Mouse (Mus musculus): ENCODE measurements around the gene Nsd1. TPM values are rescaled to one million over a fixed set of nuclear protein-coding genes. Genes with fewer than 3 reads are reported as not detected.

Gene Nsd1
- polyA plus RNA-seq, 1 experiment from 2014 or later: 57.3 TPM

DNA sequence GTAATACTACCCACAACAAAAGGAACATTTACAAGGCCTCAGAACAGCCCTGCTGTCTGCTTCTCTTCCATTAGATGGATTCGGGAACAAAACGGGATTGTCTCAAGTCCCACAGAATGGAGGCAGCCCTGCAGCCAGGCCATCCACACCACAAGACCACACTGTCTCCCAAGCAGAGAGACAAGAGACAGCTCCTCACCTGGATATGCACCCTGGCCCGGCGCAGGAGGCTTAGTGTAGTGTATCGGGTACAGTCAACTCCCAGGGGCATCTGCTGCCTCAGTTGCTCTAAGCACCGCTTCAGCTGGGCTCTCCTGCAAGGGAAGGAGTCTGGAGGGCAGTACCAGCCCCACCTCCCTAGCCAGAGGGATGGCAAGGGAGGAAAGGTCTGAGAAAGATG lies 118.6 kb downstream of the Nsd1 start:
- Histone ChIP-seq H3K27me3 (ENCODE audit: control insufficient read depth, insufficient read depth, low read length) (no peaks in the 10 kb centered on the region), H3K27ac (replicated peaks in 1 of 2; ENCODE audit: control insufficient read depth in 1 of 2, insufficient read depth in 1 of 2, low read depth in 2 of 2, low read length in 2 of 2) (no peak overlapping the region), H3K36me3 (ENCODE audit: control insufficient read depth, insufficient read depth, low read length) (peaks cover 33% of the 10 kb centered on the region), H3K9me3 (ENCODE audit: control insufficient read depth, low read length) (no peaks in the 10 kb centered on the region), H3K4me1 (ENCODE audit: control insufficient read depth in 2 of 2, insufficient read depth in 2 of 2, low read length in 2 of 2) (peaks cover 22 to 41% of the 10 kb centered on the region in 2 experiments; a peak in 3 of 4 replicates), H3K4me2 (ENCODE audit: low read length) (peak overlapping the region; percentile 79), H3K4me3 (ENCODE audit: control insufficient read depth in 1 of 2, insufficient read depth in 1 of 2, low read depth in 1 of 2, low read length in 2 of 2) (peak overlapping the region in 1 of 2 experiments; percentile 60; a peak in 1 of 4 replicates), H3K9ac (ENCODE audit: low read length) (peak overlapping the region; percentile 71; the same call in 1 of the 2 replicates)
- 83% methylated on average over 6 of the region's 6 CpGs for WGBS
- ATAC-seq (ENCODE audit: insufficient number of reproducible peaks, insufficient read depth, low FRiP score, low read depth): no peak

DNA sequence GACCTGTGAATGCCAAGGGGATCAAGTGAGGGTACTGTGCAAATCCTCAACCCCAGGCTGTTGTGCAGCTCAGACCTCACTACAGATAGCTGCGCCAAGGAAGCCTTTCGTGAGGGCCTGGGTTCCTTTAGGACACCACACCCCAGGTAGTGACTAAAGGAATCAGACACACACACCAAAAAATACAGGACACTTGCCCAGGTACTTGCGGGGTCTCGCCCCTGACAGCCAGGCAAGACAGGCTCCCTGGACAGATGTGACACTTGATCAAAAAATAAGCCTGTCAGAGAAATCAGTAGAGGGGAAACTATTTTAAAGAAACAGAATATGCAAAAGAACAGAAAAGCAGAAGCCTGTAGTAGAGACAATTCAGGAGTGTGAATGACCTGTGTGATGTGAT lies 119.1 kb downstream of the Nsd1 start:
- Histone ChIP-seq H3K4me2 (ENCODE audit: low read length) (peak overlapping the region; percentile 79), H3K27ac (replicated peaks in 1 of 2; ENCODE audit: control insufficient read depth in 1 of 2, insufficient read depth in 1 of 2, low read depth in 2 of 2, low read length in 2 of 2) (no peak overlapping the region), H3K4me1 (ENCODE audit: control insufficient read depth in 2 of 2, insufficient read depth in 2 of 2, low read length in 2 of 2) (peaks cover 19 to 36% of the 10 kb centered on the region in 2 experiments; a peak in 3 of 4 replicates), H3K9me3 (ENCODE audit: control insufficient read depth, low read length) (no peaks in the 10 kb centered on the region), H3K4me3 (ENCODE audit: control insufficient read depth in 1 of 2, insufficient read depth in 1 of 2, low read depth in 1 of 2, low read length in 2 of 2) (peak overlapping the region; percentile 60 to 74), H3K9ac (ENCODE audit: low read length) (peak overlapping the region; percentile 71), H3K27me3 (ENCODE audit: control insufficient read depth, insufficient read depth, low read length) (no peaks in the 10 kb centered on the region), H3K36me3 (ENCODE audit: control insufficient read depth, insufficient read depth, low read length) (peaks cover 28% of the 10 kb centered on the region)
- no peak for ATAC-seq (ENCODE audit: insufficient number of reproducible peaks, insufficient read depth, low FRiP score, low read depth)
- 81% methylated on average over 4 of the region's 4 CpGs for WGBS

DNA sequence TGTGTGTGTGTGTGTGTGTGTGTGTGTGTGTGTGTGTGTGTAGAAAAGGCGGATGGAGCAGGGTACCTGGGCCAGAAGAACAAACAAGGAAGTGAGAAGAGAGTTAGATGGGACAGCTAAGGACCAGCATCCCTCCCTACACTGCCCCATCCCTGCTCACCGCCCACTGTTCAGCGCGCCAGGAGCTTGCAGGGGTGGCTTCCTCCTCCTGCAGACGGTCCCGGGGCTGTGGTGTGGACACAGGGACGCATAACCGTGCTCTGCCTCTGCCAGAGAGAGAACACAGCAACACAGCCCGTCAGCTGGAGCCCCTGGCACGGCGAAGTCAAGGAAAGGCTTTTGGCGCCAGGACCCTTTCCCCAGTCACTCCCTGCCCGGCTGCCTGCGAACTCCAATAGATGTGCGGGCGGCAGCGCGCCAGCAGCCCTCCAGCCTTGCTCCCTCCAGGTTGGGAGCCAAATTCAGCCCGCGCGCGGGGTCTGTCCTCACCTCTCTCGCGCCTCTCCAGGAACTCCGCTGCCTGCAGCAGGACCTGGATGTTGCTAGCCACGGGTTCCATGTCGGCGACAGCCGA lies 119.6 kb downstream of the Nsd1 start:
- Histone ChIP-seq H3K4me3 (ENCODE audit: control insufficient read depth in 1 of 2, insufficient read depth in 1 of 2, low read depth in 1 of 2, low read length in 2 of 2) (peak overlapping the region; percentile 60 to 74), H3K36me3 (ENCODE audit: control insufficient read depth, insufficient read depth, low read length) (peaks cover 22% of the 10 kb centered on the region), H3K27ac (replicated peaks in 1 of 2; ENCODE audit: control insufficient read depth in 1 of 2, insufficient read depth in 1 of 2, low read depth in 2 of 2, low read length in 2 of 2) (peak overlapping the region; percentile 27 to 63; a peak in 3 of 4 replicates), H3K9me3 (ENCODE audit: control insufficient read depth, low read length) (no peaks in the 10 kb centered on the region), H3K9ac (ENCODE audit: low read length) (peak overlapping the region; percentile 71), H3K27me3 (ENCODE audit: control insufficient read depth, insufficient read depth, low read length) (no peaks in the 10 kb centered on the region), H3K4me1 (ENCODE audit: control insufficient read depth in 2 of 2, insufficient read depth in 2 of 2, low read length in 2 of 2) (peaks cover 19 to 30% of the 10 kb centered on the region in 2 experiments; a peak in 3 of 4 replicates), H3K4me2 (ENCODE audit: low read length) (peak overlapping the region; percentile 79)
- ATAC-seq (ENCODE audit: insufficient number of reproducible peaks, insufficient read depth, low FRiP score, low read depth): peak; percentile 6; the same call in 1 of the 2 replicates
- 1% methylated on average over 28 of the region's 29 CpGs for WGBS

DNA sequence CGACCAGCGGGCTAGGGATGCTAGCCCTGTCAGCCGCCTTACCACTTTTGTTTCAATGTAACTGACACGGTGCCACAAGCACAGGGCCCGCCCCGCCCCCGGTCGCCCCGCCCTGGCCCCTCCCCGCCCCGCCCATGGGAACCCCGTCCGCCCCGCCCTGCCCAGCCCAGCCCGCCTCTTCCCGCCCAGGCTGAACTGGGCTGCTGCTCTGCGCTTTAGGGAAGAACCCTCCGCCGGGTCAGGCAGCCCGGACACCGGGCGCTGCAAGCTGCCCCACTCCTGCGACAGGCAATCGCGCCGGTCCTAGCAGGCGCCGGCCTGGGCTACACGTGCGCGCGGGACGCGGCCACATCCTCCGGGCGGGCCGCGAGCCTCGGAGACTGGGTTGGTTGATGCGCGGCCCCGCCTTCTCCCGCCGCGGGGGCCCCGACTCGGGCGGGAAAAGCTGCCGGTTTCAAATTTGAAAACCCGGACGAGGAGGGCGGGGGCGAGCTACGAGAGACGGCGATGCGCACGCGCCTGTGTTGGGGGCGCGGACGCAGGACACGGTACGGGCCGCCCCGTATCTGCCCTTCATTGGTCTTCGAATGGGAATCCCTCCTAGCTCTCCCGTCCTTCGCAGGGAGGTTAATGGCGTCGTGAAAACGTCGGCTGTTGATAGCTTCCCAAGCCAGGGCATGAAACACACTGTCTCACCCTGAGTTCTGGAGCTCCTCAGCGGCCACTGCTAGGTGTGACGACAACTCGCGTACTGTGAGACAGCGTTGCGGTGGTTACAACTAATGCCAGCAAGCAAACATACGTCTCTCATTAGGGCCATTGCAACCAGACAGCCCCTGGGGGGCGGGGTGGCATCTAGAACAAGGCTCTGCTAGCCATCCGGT lies 120.3 kb downstream of the Nsd1 start, which contains the start of gene Mxd3:
Mxd3 (minus strand) TSS at position 141 of the 884 bp plus-strand sequence.
- no peaks in the 10 kb centered on the region for H3K9me3 ChIP-seq (ENCODE audit: control insufficient read depth, low read length)
- no peaks in the 10 kb centered on the region for H3K27me3 ChIP-seq (ENCODE audit: control insufficient read depth, insufficient read depth, low read length)
- H3K27ac ChIP-seq (replicated peaks in 1 of 2; ENCODE audit: control insufficient read depth in 1 of 2, insufficient read depth in 1 of 2, low read depth in 2 of 2, low read length in 2 of 2): peak within 1 kb of the TSS; percentile 72 to 84
- peak; percentile 80 for ATAC-seq (ENCODE audit: insufficient number of reproducible peaks, insufficient read depth, low FRiP score, low read depth)
- peaks cover 16% of the 10 kb centered on the region for H3K36me3 ChIP-seq (ENCODE audit: control insufficient read depth, insufficient read depth, low read length)
- H3K4me3 ChIP-seq (ENCODE audit: control insufficient read depth in 1 of 2, insufficient read depth in 1 of 2, low read depth in 1 of 2, low read length in 2 of 2): peak within 1 kb of the TSS; percentile 60 to 74
- H3K4me2 ChIP-seq (ENCODE audit: low read length): peak within 1 kb of the TSS; percentile 79
- peak within 1 kb of the TSS; percentile 71 for H3K9ac ChIP-seq (ENCODE audit: low read length)
- peaks cover 19 to 30% of the 10 kb centered on the region in 2 experiments; a peak in 3 of 4 replicates for H3K4me1 ChIP-seq (ENCODE audit: control insufficient read depth in 2 of 2, insufficient read depth in 2 of 2, low read length in 2 of 2)
- WGBS: under 1% methylated on average over 72 of the region's 82 CpGs

DNA sequence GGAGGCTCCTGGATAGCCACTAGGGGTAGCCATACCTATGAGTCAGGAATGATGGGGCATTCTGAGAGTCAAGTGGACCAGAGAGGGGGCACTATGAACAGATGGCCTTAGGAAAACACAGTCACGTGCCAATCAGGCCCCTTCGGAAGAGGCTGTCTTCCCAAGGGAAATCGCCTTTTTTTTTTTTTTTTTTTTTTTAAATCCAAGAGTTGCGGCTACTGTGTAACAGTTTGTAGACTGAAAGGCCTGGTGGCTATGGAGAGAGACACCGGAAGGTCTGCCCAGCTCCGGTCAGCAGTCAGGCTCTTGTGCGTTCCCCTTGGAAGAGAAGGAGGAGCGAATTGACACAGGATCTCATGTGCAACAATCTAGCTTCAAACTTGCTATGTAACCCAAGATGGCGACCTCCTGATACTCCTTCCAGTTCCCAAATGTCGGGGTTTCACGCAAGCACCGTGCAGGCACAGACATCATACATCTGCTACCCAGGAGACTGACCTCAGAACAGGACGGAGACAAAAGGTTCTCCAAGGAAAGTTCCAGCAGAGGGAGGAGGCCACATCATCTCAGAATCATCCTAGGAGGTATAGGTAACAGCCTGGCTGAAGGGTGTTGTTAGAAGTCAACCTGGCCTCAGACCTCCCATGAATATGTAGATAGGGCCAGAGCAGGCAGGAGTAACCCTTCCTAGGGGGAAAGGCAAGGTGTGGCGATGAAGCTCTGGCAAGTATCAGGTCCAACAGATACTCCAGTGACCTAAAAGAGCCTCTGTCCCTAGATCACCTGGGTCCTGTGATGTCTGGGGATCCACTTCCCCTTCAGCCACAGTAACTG lies 121.2 kb downstream of the Nsd1 start:
- peaks cover 8% of the 10 kb centered on the region for H3K36me3 ChIP-seq (ENCODE audit: control insufficient read depth, insufficient read depth, low read length)
- peaks cover 19 to 30% of the 10 kb centered on the region in 2 experiments; a peak in 3 of 4 replicates for H3K4me1 ChIP-seq (ENCODE audit: control insufficient read depth in 2 of 2, insufficient read depth in 2 of 2, low read length in 2 of 2)
- peak overlapping the region; percentile 79 for H3K4me2 ChIP-seq (ENCODE audit: low read length)
- no peaks in the 10 kb centered on the region for H3K27me3 ChIP-seq (ENCODE audit: control insufficient read depth, insufficient read depth, low read length)
- no peak for ATAC-seq (ENCODE audit: insufficient number of reproducible peaks, insufficient read depth, low FRiP score, low read depth)
- H3K4me3 ChIP-seq (ENCODE audit: control insufficient read depth in 1 of 2, insufficient read depth in 1 of 2, low read depth in 1 of 2, low read length in 2 of 2): peak overlapping the region; percentile 60 to 74
- H3K9me3 ChIP-seq (ENCODE audit: control insufficient read depth, low read length): no peaks in the 10 kb centered on the region
- WGBS: 46% methylated on average over 14 of the region's 14 CpGs
- H3K27ac ChIP-seq (replicated peaks in 1 of 2; ENCODE audit: control insufficient read depth in 1 of 2, insufficient read depth in 1 of 2, low read depth in 2 of 2, low read length in 2 of 2): peak overlapping the region; percentile 50 to 84; a peak in 3 of 4 replicates
- peak overlapping the region; percentile 71 for H3K9ac ChIP-seq (ENCODE audit: low read length)

DNA sequence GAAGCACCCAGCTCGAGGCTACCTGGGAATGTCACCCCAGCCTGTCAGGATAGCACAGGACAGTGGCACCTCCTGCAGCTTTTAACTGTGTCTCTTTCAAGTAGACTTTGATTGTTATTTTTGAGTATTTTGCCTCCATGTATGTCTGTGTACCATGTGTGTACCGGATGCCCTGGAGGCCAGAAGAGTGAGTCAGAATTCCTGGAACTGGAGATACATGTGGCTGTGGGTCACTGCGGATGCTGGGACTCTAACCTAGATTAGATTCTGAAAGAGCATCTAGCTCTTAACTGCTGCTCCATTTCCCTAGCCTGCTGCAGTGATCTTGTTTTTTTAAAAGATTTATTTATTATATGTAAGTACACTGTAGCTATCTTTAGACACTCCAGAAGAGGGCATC lies 122.7 kb downstream of the Nsd1 start:
- peaks cover 19 to 28% of the 10 kb centered on the region in 2 experiments; a peak in 3 of 4 replicates for H3K4me1 ChIP-seq (ENCODE audit: control insufficient read depth in 2 of 2, insufficient read depth in 2 of 2, low read length in 2 of 2)
- no peak for ATAC-seq (ENCODE audit: insufficient number of reproducible peaks, insufficient read depth, low FRiP score, low read depth)
- H3K36me3 ChIP-seq (ENCODE audit: control insufficient read depth, insufficient read depth, low read length): no peaks in the 10 kb centered on the region
- H3K4me3 ChIP-seq (ENCODE audit: control insufficient read depth in 1 of 2, insufficient read depth in 1 of 2, low read depth in 1 of 2, low read length in 2 of 2): no peak overlapping the region
- no peak overlapping the region for H3K27ac ChIP-seq (replicated peaks in 1 of 2; ENCODE audit: control insufficient read depth in 1 of 2, insufficient read depth in 1 of 2, low read depth in 2 of 2, low read length in 2 of 2)
- H3K9ac ChIP-seq (ENCODE audit: low read length): no peak overlapping the region
- no peaks in the 10 kb centered on the region for H3K9me3 ChIP-seq (ENCODE audit: control insufficient read depth, low read length)
- no peak overlapping the region for H3K4me2 ChIP-seq (ENCODE audit: low read length)
- 69% methylated on average over 3 of the region's 3 CpGs for WGBS
- H3K27me3 ChIP-seq (ENCODE audit: control insufficient read depth, insufficient read depth, low read length): no peaks in the 10 kb centered on the region

DNA sequence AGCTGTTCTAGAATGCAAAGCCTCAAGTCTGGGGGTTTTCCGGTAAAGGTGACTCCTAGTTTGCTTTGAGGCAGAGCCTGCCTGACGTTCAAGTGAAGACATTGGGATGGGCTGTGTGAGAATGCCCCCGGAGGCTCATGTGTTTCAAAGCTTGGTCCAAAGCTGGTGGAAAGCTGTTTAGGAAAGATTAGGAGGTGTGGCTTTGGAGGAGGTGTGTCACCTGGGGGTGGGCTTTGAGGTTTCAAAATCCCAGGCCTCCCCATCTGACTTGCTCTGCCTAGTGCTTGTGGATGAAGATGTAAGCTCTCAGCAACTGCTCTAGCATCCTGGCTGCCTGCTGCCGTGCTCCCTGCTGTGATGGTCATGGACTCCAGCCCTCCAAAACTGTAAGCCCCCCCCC lies 126.1 kb downstream of the Nsd1 start:
- H3K27me3 ChIP-seq (ENCODE audit: control insufficient read depth, insufficient read depth, low read length): no peaks in the 10 kb centered on the region
- no peaks in the 10 kb centered on the region for H3K9me3 ChIP-seq (ENCODE audit: control insufficient read depth, low read length)
- peaks cover 2 to 4% of the 10 kb centered on the region in 2 experiments; a peak in 3 of 4 replicates for H3K4me1 ChIP-seq (ENCODE audit: control insufficient read depth in 2 of 2, insufficient read depth in 2 of 2, low read length in 2 of 2)
- H3K27ac ChIP-seq (replicated peaks in 1 of 2; ENCODE audit: control insufficient read depth in 1 of 2, insufficient read depth in 1 of 2, low read depth in 2 of 2, low read length in 2 of 2): no peak overlapping the region
- whole genome bisulfite sequencing: 69% methylated on average over 4 of the region's 4 CpGs
- no peaks in the 10 kb centered on the region for H3K36me3 ChIP-seq (ENCODE audit: control insufficient read depth, insufficient read depth, low read length)
- H3K9ac ChIP-seq (ENCODE audit: low read length): no peak overlapping the region
- H3K4me3 ChIP-seq (ENCODE audit: control insufficient read depth in 1 of 2, insufficient read depth in 1 of 2, low read depth in 1 of 2, low read length in 2 of 2): no peak overlapping the region
- H3K4me2 ChIP-seq (ENCODE audit: low read length): no peak overlapping the region
- ATAC-seq (ENCODE audit: insufficient number of reproducible peaks, insufficient read depth, low FRiP score, low read depth): no peak
